Mouse (Mus musculus): ENCODE measurements around the gene P3h3.
A peak's percentile ranks its signal among the peaks of the same experiment; 100 is the strongest.
"Not testable (repeated sequence)": the region's sequence is repeated elsewhere in the genome, so short reads cannot be mapped to it uniquely, and the experiment has no call there.

P3h3 gene

GRCm38 (mm10) chr6:124809775-124810538, 47.6 kb downstream of the P3h3 start:
- no peak for DNase-seq (ENCODE audit: low read depth, low spot score)

DNA sequence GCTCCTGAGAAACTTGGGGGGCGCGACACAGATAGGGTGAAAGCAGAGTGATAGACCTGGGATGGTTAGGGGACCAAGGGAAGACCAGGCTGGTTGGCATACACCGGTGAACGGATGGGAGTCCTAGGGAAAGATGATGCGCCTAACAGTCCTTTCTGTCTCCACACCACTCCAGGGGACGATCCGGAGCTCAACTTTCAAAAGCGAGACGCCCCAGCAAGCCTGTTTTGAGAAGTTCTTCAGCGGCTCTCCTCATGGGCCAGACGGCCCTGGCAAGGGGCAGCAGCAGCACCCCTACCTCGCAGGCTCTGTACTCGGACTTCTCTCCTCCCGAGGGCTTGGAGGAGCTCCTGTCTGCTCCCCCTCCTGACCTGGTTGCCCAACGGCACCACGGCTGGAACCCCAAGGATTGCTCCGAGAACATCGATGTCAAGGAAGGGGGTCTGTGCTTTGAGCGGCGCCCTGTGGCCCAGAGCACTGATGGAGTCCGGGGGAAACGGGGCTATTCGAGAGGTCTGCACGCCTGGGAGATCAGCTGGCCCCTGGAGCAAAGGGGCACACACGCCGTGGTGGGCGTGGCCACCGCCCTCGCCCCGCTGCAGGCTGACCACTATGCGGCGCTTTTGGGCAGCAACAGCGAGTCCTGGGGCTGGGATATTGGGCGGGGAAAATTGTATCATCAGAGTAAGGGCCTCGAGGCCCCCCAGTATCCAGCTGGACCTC, 48.3 kb downstream of the P3h3 start:
- peak; percentile 53 for DNase-seq (ENCODE audit: low read depth, low spot score)

DNA sequence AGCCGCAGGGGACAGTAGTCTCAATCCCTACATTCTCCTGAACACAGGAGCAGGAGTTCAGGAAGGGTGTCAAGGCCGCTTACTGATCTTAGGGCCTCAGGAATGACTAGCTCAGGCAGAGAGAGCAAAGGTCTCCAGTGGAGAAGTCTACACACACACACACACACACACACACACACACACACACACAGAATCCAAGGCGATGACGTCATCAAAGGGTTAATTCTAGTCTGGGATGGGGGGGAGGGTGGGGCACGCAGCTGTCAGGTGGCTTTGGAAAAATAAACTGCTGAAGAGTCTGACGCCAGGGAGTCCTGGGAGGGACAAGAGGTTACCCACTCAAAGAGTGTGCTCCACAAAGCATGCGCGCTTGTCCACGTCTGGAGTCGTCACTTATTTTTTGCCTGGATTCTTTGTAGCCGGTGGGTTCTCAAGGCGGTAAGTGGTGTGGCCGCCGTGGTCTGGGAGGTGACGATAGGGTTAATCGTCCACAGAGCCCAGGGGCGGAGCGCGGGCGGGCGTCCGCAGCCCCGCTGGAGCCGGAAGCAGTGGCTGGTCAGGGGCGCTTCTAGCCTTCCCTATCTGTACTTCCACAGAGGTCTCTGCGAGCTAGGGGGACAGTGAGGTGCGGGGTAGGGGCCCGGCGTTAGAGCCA, 49.1 kb downstream of the P3h3 start, which contains the start of gene Spsb2:
Spsb2 (plus strand) TSS at position 304 of the 655 bp plus-strand sequence.
- peak; percentile 72 for DNase-seq (ENCODE audit: low read depth, low spot score)

DNA sequence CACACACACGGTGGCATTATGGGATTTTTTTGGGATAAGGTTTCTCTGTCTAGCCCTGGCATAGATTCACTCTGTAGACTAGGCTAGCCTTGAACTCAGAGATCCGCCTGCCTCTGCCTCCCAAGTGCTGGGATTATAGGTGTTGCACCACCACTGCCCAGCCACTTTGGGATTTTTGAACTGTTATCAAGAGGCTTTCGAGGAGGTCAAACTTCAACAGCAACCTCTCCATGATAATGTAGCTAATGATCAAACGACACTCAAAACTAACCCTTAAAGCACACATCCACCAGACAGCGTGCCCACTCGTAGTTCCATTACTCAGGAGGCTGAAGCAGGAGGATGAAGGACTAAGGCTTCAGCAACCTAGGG, 49.6 kb downstream of the P3h3 start:
- DNase-seq (ENCODE audit: low read depth, low spot score), result no peak

GRCm38 (mm10) chr6:124807366-124807765, 50.2 kb downstream of the P3h3 start:
- DNase-seq (ENCODE audit: low read depth, low spot score), result no peak

DNA sequence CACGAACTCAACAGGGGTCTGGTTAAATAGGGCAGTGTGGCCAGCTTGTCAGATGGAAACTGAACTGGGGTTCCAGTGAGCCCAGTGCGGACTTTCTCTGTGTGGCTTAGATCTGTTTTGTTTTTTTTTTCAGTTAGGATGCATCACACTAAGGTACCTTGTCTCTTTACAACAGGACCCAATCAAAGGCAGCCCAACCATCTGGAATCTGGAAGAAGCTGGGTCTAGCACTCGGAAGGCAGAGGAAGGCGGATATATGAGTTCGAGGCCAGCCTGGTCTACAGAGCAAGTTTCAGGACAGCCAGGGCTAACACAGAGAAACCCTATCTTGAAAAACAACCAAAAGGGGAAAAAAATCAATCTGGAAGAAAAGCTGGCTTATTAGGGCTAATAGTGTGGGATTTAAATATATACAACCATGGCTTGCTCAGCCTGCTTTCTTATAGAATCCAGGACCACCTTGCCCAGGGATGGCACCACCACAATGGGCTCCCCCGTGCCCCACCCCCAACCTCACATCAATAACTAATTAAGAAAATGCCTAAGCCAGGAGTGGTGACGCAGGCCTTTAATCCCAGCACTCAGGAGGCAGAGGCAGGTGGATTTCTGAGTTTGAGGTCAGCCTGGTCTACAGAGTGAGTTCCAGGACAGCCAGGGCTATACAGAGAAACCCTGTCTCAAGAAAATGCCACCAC, 51.0 kb downstream of the P3h3 start:
- DNase-seq (ENCODE audit: low read depth, low spot score), result no peak

GRCm38 (mm10) chr6:124805341-124806321, 51.9 kb downstream of the P3h3 start:
- DNase-seq (ENCODE audit: low read depth, low spot score), result peak; percentile 98

DNA sequence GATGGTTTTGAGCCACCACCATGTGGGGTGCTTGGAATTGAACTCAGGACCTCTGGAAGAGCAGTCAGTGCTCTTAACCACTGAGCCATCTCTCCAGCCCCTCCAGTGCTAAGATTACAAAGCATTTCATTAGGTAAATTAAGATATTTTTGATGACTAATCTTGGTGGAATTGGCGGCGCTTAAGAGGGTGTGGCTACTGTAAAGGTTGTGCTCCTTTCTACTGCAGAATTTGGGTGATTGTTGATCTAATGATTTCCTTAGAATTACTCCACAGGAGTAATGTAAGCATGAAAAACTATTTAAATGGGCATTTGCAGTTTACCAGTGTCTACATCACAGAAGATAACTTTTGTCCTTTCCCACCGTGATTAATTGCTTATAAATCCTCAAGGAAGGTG, 53.2 kb downstream of the P3h3 start:
- no peak for DNase-seq (ENCODE audit: low read depth, low spot score)

DNA sequence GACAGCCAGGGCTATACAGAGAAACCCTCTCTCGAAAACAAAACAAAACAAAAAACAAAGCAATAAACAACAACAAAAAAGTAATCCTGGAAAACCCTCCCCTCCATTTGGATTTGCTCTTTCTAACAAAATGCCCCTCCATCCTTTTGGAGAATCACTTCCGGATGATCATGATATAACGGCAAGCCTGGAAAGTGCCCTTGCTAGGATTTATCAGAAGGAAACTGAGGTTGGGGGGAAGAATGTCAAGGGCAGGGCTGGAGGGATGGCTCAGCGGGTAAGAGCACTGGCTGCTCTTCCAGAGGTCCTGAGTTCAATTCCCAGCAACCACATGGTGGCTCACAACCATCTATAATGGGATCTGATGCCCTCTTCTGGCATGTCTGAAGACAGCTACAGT, 53.9 kb downstream of the P3h3 start:
- not testable (repeated sequence) for DNase-seq (ENCODE audit: low read depth, low spot score)

DNA sequence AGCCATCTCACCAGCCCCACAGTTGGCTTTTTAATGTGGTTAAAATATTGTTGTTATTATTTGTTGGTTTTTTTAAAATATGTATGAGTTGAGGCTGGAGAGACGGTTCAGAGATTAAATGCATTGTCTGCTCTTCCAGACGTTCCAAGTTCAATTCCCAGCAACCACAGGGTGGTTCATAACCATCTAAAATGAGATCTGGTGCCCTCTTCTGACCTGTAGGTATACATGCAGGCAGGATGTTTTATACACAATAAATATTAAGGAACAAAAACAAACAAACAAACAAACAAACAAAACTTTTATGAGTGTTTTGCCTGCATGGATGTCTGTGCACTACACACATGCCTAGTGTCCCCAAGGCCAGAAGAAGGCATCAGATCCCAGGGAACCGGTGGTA, 54.5 kb downstream of the P3h3 start:
- DNase-seq (ENCODE audit: low read depth, low spot score), result peak; percentile 65

GRCm38 (mm10) chr6:124802400-124802799, 55.2 kb downstream of the P3h3 start:
- peak; percentile 84 for DNase-seq (ENCODE audit: low read depth, low spot score)

DNA sequence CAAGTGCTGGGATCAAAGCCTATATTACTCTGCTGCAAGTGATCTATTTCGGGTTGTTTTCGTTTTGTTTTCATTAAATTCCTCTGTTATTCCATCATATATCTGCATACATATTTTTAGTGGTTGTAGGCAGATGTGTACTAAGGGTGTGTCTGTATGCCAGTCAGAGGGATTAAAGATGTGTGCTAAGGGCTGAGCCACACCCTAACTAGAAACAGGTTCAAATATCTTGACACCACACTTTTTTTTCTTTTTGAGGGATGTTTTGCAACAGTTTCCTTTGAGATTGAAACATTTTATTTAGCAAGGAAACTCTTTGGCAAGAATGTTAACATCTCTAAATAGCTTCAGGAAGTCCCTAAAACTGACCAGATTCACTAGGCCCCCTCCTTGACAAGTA, 61.4 kb downstream of the P3h3 start:
- no peak for DNase-seq (ENCODE audit: low read depth, low spot score)

- DNase-seq (ENCODE audit: low read depth, low spot score), result no peak
Observed at GRCm38 (mm10) chr6:124795781-124796180, 61.8 kb downstream of the P3h3 start.

DNA sequence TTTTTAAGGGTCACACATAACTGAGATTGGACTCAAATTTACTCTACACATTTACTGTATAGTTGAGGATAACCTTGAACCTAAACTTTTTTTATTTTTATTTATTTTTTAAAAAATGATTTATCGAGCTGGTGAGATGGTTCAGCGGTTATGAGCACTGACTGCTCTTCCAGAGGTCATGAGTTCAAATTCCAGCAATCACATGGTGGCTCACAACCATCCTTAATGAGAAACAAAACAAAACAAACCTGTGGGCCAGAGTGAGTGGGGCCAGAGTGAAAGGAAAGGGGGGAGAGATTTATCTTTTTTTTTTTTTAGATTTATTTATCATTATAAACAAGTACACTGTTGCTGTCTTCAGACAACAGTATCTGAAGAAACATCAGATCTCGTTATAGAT, 65.6 kb downstream of the P3h3 start:
- DNase-seq (ENCODE audit: low read depth, low spot score), result no peak

All from R1 (cell line).